Mouse (Mus musculus) midbrain, embryonic 16.5 days (tissue): ENCODE measurements at regions not wholly inside any gene's neighbourhood (a gene's known extent, or its start where the extent isn't known, plus 50 kb on each side); places are given as distances from the start of the nearest gene placed in this dataset.
A peak's percentile ranks its signal among the peaks of the same experiment; 100 is the strongest.

Experiments
- ATAC-seq: fragments of 200-750 bp; cut with Nextera tagmentation; 2 replicates; pipeline ENCODE4 v1.8.0; 2017; ENCODE audit warnings: moderate TSS enrichment
- H3K27ac ChIP-seq: fragments of 300-500 bp; sonication (generic); 2 replicates; pipeline ENCODE4 v1.5.1; 2014; ENCODE audit warnings: mild to moderate bottlenecking, low read length, mixed read lengths
- H3K27me3 ChIP-seq: fragments of 300-500 bp; sonication (generic); 2 replicates; pipeline ENCODE4 v1.6.1; 2014; ENCODE audit warnings: low read depth, low read length, mixed read lengths; ENCODE audit not compliant: control insufficient read depth, insufficient read depth
- H3K36me3 ChIP-seq: fragments of 300-500 bp; sonication (generic); 2 replicates; pipeline ENCODE4 v1.6.1; 2014; ENCODE audit warnings: mild to moderate bottlenecking, low read length, moderate library complexity, mixed read lengths; ENCODE audit not compliant: control insufficient read depth, insufficient read depth
- H3K4me1 ChIP-seq: fragments of 300-500 bp; sonication (generic); 2 replicates; pipeline ENCODE4 v1.6.1; 2014; ENCODE audit warnings: mild to moderate bottlenecking, low read length, mixed read lengths; ENCODE audit not compliant: control insufficient read depth, insufficient read depth
- H3K4me2 ChIP-seq: fragments of 300-500 bp; sonication (generic); 2 replicates; pipeline ENCODE4 v1.6.1; 2014; ENCODE audit warnings: mild to moderate bottlenecking, low read length, mixed read lengths
- H3K4me3 ChIP-seq: fragments of 300-500 bp; sonication (generic); 2 replicates; pipeline ENCODE4 v1.5.1; 2014; ENCODE audit warnings: low read depth, mild to moderate bottlenecking, low read length, moderate library complexity, mixed read lengths
- H3K9ac ChIP-seq: fragments of 300-500 bp; sonication (generic); 2 replicates; pipeline ENCODE4 v1.6.1; 2014; ENCODE audit warnings: low read depth, low read length, mixed read lengths
- H3K9me3 ChIP-seq: fragments of 300-500 bp; sonication (generic); replicated peaks from 2 replicates; pipeline ENCODE4 v1.6.1; 2014; ENCODE audit warnings: mild to moderate bottlenecking, low read length, mixed read lengths; ENCODE audit not compliant: control insufficient read depth, poor library complexity, severe bottlenecking
- WGBS: fragments of 180-500 bp; shearing (Covaris S2); extraction: QIAGEN DNeasy Blood & Tissue Kit; methylation state at CpG from one replicate; pipeline ENCODE4 v1.1.7; 2014; 5-methylcytosine and 5-hydroxymethylcytosine counted together

DNA sequence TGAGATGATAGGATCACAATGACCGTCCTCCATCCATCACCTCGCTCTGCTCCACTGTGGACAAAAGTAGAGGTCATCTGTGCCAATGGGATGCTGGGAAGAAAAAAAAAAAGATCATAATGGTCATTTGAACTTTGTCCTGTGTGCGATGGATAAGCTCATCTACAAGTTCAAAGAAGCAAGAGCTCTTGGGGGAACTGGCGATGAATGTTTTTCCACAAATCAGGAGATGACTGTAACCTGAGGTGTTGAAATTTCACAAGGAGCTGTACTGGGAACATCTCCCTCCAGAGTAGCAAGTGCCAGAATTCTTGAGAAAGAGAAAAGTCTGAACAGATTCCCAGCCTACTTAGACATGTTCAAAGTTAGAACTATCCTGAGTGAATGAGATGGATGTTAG, 287.0 kb downstream of the Tns3 start:
- H3K36me3 ChIP-seq, result no peaks in the 10 kb centered on the region
- ATAC-seq, result no peak
- H3K4me2 ChIP-seq, result no peak overlapping the region
- H3K9ac ChIP-seq, result no peak overlapping the region
- H3K4me1 ChIP-seq, result no peaks in the 10 kb centered on the region
- H3K27me3 ChIP-seq, result no peaks in the 10 kb centered on the region
- no peak overlapping the region for H3K4me3 ChIP-seq
- no peaks in the 10 kb centered on the region for H3K9me3 ChIP-seq
- H3K27ac ChIP-seq, result no peak overlapping the region
- WGBS, result 80% methylated on average over 4 of the region's 4 CpGs

DNA sequence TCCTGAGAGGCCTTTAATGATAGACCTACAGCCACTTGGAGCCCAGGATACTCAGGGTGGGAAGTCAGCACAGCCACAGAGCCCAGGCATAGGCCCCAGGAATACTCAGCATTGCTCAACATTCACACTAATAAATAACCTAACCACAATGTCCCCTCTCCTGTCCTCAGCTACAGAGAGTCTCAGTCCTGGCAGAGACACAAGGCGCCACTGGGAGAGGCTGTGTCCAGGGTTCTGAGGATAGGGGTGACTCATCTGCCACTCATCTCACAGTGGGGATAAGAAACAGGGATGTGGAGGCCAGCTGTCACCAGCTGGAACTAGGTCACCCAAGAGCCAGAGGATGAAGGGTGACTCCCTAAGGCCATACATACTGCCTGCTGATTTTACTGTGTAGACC, 298.8 kb downstream of the Tns3 start:
- no peaks in the 10 kb centered on the region for H3K4me1 ChIP-seq
- H3K9ac ChIP-seq, result no peak overlapping the region
- H3K9me3 ChIP-seq, result no peaks in the 10 kb centered on the region
- ATAC-seq, result no peak
- WGBS, result 80% methylated on average over 1 of the region's 1 CpGs
- H3K4me2 ChIP-seq, result no peak overlapping the region
- H3K4me3 ChIP-seq, result no peak overlapping the region
- no peaks in the 10 kb centered on the region for H3K36me3 ChIP-seq
- H3K27me3 ChIP-seq, result no peaks in the 10 kb centered on the region
- H3K27ac ChIP-seq, result no peak overlapping the region

DNA sequence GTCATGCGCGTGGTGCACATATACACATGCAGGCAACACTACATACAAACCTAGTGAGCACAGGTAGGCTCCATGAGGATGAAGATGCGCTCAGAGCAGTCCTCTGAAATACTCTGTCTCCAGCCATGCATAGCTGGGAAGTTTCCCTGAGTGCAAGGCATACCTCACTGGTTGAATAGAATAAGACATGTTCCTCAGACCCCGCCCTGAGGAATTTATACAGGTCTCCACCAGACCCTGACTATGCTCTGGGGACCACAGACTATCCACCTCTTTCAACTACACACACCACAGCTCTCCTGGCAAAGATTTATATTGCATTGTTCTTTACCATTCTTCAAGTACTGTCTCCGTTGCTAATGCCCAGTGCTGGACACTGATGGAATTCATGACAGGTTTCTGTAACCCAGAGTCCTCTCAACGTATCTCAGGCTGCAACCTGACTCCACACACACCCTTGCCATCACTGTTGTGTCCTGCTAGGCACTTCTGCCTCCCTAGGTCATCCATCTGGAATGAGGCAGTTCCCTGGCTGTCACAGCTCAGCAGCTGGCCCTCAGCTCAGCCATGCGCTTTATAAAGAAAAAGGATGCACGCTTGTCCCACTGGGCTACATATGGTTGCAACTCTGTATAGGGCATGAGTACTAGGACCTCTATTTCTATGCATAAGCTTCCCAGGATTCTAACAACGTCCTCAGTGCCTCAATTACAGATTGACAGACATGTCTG, 299.5 kb downstream of the Tns3 start:
- Histone ChIP-seq H3K27me3 (no peaks in the 10 kb centered on the region), H3K36me3 (no peaks in the 10 kb centered on the region), H3K4me2 (no peak overlapping the region), H3K9ac (no peak overlapping the region), H3K4me1 (no peaks in the 10 kb centered on the region), H3K4me3 (no peak overlapping the region), H3K27ac (no peak overlapping the region), H3K9me3 (no peaks in the 10 kb centered on the region)
- 81% methylated on average over 9 of the region's 9 CpGs for WGBS
- ATAC-seq, result no peak

DNA sequence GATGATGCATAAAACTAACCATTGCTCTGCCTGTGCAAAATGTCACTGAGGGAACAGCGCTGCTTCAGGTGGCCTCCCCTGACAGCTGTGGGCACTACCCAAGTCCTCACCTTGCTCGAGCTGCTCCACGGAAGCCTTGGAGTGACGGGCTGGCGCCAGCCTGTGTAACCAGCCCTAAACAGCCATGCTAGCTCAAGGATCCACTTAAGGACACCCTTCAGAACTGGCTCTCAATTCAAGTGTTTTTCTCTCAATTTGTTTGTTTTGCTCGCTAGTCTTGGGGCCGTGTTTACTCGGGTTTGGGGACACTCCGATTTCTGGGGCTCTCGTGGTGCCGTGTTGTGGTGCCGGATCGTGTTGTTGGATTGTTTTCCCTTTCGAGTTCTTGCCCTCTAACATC, 319.4 kb downstream of the Tns3 start:
- no peak for ATAC-seq
- no peaks in the 10 kb centered on the region for H3K9me3 ChIP-seq
- no peak overlapping the region for H3K9ac ChIP-seq
- H3K4me3 ChIP-seq, result no peak overlapping the region
- no peaks in the 10 kb centered on the region for H3K36me3 ChIP-seq
- WGBS, result 80% methylated on average over 14 of the region's 14 CpGs
- H3K27ac ChIP-seq, result no peak overlapping the region
- H3K4me1 ChIP-seq, result no peaks in the 10 kb centered on the region
- no peaks in the 10 kb centered on the region for H3K27me3 ChIP-seq
- H3K4me2 ChIP-seq, result no peak overlapping the region

DNA sequence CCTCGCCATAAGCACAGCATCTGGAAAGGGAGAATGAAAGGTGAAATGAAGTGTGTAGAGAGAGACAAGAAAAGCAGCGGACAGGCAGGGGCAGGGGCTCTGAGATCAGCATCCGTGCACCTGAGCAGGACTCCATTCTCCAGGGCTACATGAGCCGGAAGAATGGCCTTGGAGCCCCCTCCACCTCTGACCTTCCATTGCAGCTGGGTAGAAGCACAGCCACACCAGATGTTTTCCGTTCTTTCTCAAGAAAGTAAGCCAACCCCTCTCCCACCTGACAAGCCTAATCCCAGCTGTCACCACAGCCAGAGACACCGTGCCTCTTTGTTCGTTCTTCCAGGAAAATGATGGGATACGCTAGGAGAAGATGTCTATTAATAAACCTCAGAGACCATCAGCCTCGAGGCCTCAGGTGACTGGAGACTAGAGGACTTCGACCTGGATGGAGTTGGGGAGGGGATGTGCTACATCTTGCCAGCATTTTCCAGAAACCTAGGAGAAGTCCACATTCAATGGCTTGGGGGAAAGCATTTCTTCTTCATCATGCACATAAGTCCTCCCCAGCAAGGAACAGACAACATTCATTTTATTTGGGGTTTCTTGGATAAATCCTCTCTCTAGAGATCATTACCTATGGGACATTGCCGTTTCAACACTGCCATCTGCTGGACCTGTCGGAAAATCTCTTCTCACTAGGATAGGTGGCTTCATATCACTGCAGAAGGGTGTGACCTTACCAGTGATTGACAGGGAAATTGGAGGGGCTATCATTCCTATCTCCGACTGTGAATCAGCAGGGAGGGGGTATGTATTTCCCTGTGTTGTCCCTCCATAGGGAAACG, 361.8 kb downstream of the Tns3 start:
- Histone ChIP-seq H3K9me3 (no peaks in the 10 kb centered on the region), H3K27ac (no peak overlapping the region), H3K9ac (no peak overlapping the region; the same call in 1 of the 2 replicates), H3K27me3 (no peaks in the 10 kb centered on the region), H3K36me3 (no peaks in the 10 kb centered on the region), H3K4me2 (no peak overlapping the region), H3K4me1 (no peaks in the 10 kb centered on the region), H3K4me3 (no peak overlapping the region)
- 54% methylated on average over 14 of the region's 14 CpGs for WGBS
- ATAC-seq, result peak; percentile 64

DNA sequence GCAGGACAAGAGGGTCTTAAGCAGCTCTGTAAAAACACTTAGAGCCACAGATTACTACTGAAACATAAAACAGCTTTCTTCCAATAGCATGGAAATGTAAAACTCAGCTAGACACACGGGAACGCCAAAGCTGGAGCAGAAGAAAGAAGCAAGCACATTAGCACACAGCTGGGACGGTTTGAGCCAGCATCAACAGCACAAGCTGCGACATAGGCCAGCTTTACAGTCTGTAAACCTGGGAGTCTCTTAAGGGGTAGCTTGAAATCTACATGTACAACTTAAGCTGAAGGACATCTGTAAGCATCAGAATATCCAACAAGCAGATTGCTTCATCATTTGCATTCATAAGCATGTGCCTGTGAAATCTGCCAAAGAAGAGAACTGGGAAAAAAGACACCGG, 366.9 kb downstream of the Tns3 start:
- peaks cover 3% of the 10 kb centered on the region; the same call in 1 of the 2 replicates for H3K4me1 ChIP-seq
- WGBS, result 64% methylated on average over 5 of the region's 5 CpGs

DNA sequence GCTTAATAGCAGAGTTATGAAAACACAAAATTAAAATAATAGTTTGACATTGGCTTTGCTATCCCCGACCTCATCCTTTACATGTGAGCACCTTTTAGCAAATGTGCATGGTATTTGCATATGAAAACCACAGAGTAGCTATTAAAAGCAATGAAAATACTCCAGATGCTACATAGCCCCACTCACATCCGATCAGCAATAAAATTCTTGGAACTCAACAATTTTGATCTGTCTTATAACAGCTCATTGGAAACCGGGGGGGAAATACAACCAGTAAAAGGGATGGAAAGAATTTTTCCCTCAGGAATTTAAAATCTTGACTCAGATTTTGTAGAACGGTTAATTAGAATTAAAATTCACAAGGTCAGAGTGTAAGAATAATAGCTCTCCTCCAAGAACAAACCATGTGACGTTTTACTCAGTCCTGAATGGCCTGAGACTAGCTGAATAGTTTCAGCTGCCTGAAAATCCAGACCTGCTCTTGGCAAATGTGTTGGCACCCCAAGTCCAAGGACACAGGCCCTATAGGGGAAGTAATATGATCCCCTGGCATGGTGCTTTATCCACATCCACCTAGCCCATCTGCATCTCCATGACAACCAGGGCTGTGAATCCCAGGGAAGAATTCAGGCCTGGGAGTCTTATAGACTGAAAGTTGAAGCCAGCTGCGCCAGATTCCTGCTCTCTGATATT, 370.9 kb downstream of the Tns3 start:
- Histone ChIP-seq H3K4me1 (peaks cover 3% of the 10 kb centered on the region; the same call in 1 of the 2 replicates), H3K9me3 (no peaks in the 10 kb centered on the region), H3K9ac (no peak overlapping the region), H3K4me2 (no peak overlapping the region), H3K27me3 (no peaks in the 10 kb centered on the region), H3K27ac (no peak overlapping the region), H3K4me3 (no peak overlapping the region), H3K36me3 (no peaks in the 10 kb centered on the region)
- 34% methylated on average over 6 of the region's 6 CpGs for WGBS
- ATAC-seq, result no peak

More for the DNA sequence above, 366.9 kb downstream of the Tns3 start:
- Histone ChIP-seq H3K27ac (no peak overlapping the region), H3K36me3 (no peaks in the 10 kb centered on the region), H3K9me3 (no peaks in the 10 kb centered on the region), H3K9ac (no peak overlapping the region), H3K27me3 (no peaks in the 10 kb centered on the region), H3K4me3 (no peak overlapping the region), H3K4me2 (no peak overlapping the region)
- ATAC-seq, result no peak

DNA sequence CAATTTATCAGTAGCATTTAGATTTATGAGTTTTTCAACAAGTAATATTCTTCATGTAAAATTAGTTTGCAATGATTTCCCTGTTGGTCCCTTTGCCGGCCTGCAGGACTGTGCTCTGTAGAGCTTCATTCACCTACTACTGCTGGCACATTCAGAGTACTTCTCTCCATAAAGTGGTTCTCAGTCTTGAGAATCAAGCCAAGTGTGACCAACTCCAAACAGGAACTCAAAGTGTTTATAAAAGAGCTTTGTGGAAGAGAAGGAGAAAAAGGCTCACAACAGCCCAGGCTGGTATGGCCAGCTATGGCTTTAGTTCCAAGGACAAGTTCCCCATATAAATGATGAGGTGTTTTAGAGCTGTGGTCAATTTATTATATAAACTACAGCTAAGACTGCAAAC, 379.1 kb downstream of the Tns3 start:
- Histone ChIP-seq H3K27me3 (no peaks in the 10 kb centered on the region), H3K4me2 (no peak overlapping the region), H3K36me3 (no peaks in the 10 kb centered on the region), H3K9ac (no peak overlapping the region), H3K4me3 (no peak overlapping the region), H3K4me1 (no peaks in the 10 kb centered on the region), H3K27ac (no peak overlapping the region), H3K9me3 (no peaks in the 10 kb centered on the region)
- WGBS, result 97% methylated on average over 1 of the region's 1 CpGs
- no peak for ATAC-seq

DNA sequence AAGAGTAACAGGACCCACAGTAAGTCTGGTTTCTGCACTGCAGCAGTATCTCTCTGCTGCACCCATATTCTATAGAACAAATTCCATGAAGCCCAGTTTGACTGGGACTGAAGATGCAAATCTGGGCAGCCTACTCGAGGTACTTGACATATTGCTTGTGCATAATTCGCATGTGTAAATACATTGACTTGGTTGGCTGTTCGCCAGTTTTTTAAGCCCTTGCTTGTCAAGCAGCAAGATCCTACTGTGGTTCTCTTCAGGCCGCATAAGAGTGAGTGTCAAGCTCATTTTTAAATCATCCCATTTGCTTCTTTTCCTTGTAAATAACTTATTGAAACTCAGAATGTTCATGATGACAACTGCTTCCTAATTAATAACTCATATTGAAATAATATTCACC, 389.1 kb downstream of the Tns3 start:
- Histone ChIP-seq H3K9me3 (no peaks in the 10 kb centered on the region), H3K27me3 (no peaks in the 10 kb centered on the region), H3K36me3 (no peaks in the 10 kb centered on the region), H3K27ac (no peak overlapping the region), H3K4me1 (no peaks in the 10 kb centered on the region), H3K4me3 (no peak overlapping the region), H3K4me2 (no peak overlapping the region), H3K9ac (no peak overlapping the region)
- WGBS, result 64% methylated on average over 4 of the region's 4 CpGs
- no peak for ATAC-seq
